Mouse (Mus musculus) adrenal gland, postnatal 4 days (tissue): ENCODE data around the gene Ccdc157. TPM values are rescaled to one million over a fixed set of nuclear protein-coding genes. Genes with fewer than 3 reads are reported as not detected.
"Not testable (repeated sequence)": the region's sequence is repeated elsewhere in the genome, so short reads cannot be mapped to it uniquely, and the experiment has no call there.

Experiments used
- DNase-seq, 2 experiments: peaks; one replicate each; pipeline ENCODE4 v3.0.0; 2021 to 2022; ENCODE audit warnings: low spot score in 2 of 2, mixed read lengths in 2 of 2
- microRNA-seq: library from miRNA; unstranded; fragments of <30 nt; microRNA quantifications from one replicate; pipeline ENCODE4 v1.2.0, GENCODE M21; 2021
- total RNA-seq, 2 experiments: library from RNA; stranded (reverse); gene quantifications; 2 replicates each; pipeline ENCODE4 v1.2.3; 2021

Gene Ccdc157
- total RNA-seq, 2 experiments from 2014 or later, result 13.8 to 18.6 TPM

GRCm38 (mm10) chr11:4108691-4109090 lies 51.4 kb downstream of the Ccdc157 start:
- no peak for DNase-seq

- not testable (repeated sequence) for DNase-seq
These were observed 52.2 kb downstream of the Ccdc157 start for GRCm38 (mm10) chr11:4107901-4108300.

- no peak for DNase-seq
These were observed 54.6 kb downstream of the Ccdc157 start for GRCm38 (mm10) chr11:4105444-4105843.

GRCm38 (mm10) chr11:4104989-4105388 lies 55.1 kb downstream of the Ccdc157 start:
- DNase-seq, result no peak

GRCm38 (mm10) chr11:4103522-4103921 lies 56.6 kb downstream of the Ccdc157 start:
- no peak for DNase-seq

- DNase-seq, result no peak
These were observed 58.2 kb downstream of the Ccdc157 start for GRCm38 (mm10) chr11:4101851-4102250.

- DNase-seq, result no peak
These were observed 60.6 kb downstream of the Ccdc157 start for GRCm38 (mm10) chr11:4099447-4099846.

- no peak for DNase-seq
These were observed 61.3 kb downstream of the Ccdc157 start for GRCm38 (mm10) chr11:4098816-4099215.

- DNase-seq, result no peak
These were observed 62.0 kb downstream of the Ccdc157 start for GRCm38 (mm10) chr11:4098120-4098519.

GRCm38 (mm10) chr11:4097091-4097621 lies 62.9 kb downstream of the Ccdc157 start:
- DNase-seq, result no peak

GRCm38 (mm10) chr11:4096054-4096984 lies 63.8 kb downstream of the Ccdc157 start:
- DNase-seq, result peak; percentile 84 to 95

- peak in 1 of 2 experiments; percentile 32 for DNase-seq
These were observed 64.7 kb downstream of the Ccdc157 start, which contains the start of gene Mtfp1 for GRCm38 (mm10) chr11:4095171-4096053. TSS of gene Mtfp1 (minus strand) at chr11:4095445.

GRCm38 (mm10) chr11:4094378-4095170 lies 65.5 kb downstream of the Ccdc157 start:
- peak in 1 of 2 experiments; percentile 55 for DNase-seq

- DNase-seq, result no peak
These were observed 66.4 kb downstream of the Ccdc157 start for GRCm38 (mm10) chr11:4093459-4094377.

Small RNAs within 50 kb of the gene (microRNA-seq; reads per million reads assigned to microRNA genes)
- 3.2 reads per million, percentile 8 among the genes with 10 or more reads in this experiment for gene Mir3060

Other genes with a start within 250 kb of the Ccdc157 start
- 1 to 10 TPM; 5.8 to 7.8 TPM for gene Slc35e4, start 245.6 kb downstream of the Ccdc157 start, total RNA-seq
- gene Tcn2, start 228.1 kb downstream of the Ccdc157 start, total RNA-seq, result 100 to 1,000 TPM; 102 to 141 TPM
- 10 to 100 TPM; 79.7 to 80.7 TPM for gene Pes1, start 196.3 kb downstream of the Ccdc157 start, total RNA-seq
- gene 4930556J24Rik, start 183.5 kb downstream of the Ccdc157 start, total RNA-seq, result under 1 TPM in 1 of 2 experiments, not detected in 1; 0.25 TPM
- gene Gal3st1, start 176.7 kb downstream of the Ccdc157 start, total RNA-seq, result 1 to 10 TPM; 2.0 to 3.0 TPM
- 1 to 10 TPM; 2.4 to 5.0 TPM for gene Sec14l4, start 128.8 kb downstream of the Ccdc157 start, total RNA-seq
- gene Sec14l3, start 95.5 kb downstream of the Ccdc157 start, total RNA-seq, result under 1 TPM; 0.51 to 0.59 TPM
- gene Mtfp1, start 64.8 kb downstream of the Ccdc157 start, total RNA-seq, result 10 to 100 TPM; 17.3 to 17.7 TPM
- gene Sec14l2, start 36.9 kb downstream of the Ccdc157 start, total RNA-seq, result 10 to 100 TPM in 1 of 2 experiments, 1 to 10 TPM in 1; 4.4 to 15.0 TPM
- 10 to 100 TPM; 32.0 to 34.8 TPM for gene Rnf215, start 25.1 kb downstream of the Ccdc157 start, total RNA-seq
- gene Sf3a1, start 57 bp upstream of the Ccdc157 start, total RNA-seq, result 10 to 100 TPM; 70.4 to 71.6 TPM
- gene Tbc1d10a, start 26.5 kb upstream of the Ccdc157 start, total RNA-seq, result 10 to 100 TPM; 19.0 to 19.9 TPM
- 1 to 10 TPM; 6.3 to 6.6 TPM for gene Castor1, start 57.9 kb upstream of the Ccdc157 start, total RNA-seq
- under 1 TPM; 0.11 to 0.23 TPM for gene Osm, start 76.1 kb upstream of the Ccdc157 start, total RNA-seq
- under 1 TPM; 0.76 to 0.99 TPM for gene Lif, start 97.3 kb upstream of the Ccdc157 start, total RNA-seq